Mouse (Mus musculus) liver, postnatal 0 days (tissue): ENCODE results near the gene Sgo1.

ENCODE experiments used
- CTCF ChIP-seq: sonication (generic); IDR thresholded peaks from 2 replicates; pipeline ENCODE4 v1.5.1; 2016; ENCODE audit warnings: antibody characterized with exemption, low read depth
- EP300 ChIP-seq: IDR thresholded peaks from 2 replicates; pipeline ENCODE4 v1.6.1; 2016; ENCODE audit warnings: antibody characterized with exemption, low read depth, mild to moderate bottlenecking

GRCm38 (mm10) chr17:53628131-53628530 lies 61.0 kb downstream of the Sgo1 start:
- TF ChIP-seq CTCF (no peak), EP300 (no peak)
